Mouse (Mus musculus) Muller cell, postnatal 12 days (primary cell): ENCODE results near the gene Cldn6.

Source experiments
- DNase-seq: peaks from one replicate; pipeline ENCODE4 v3.0.0-alpha.2; 2015; ENCODE audit errors: inconsistent ontology term

Cldn6 gene

GRCm38 (mm10) chr17:23674271-23674952 is 4.6 kb upstream of the Cldn6 start:
- DNase-seq, result peak; percentile 56

GRCm38 (mm10) chr17:23675127-23675526 is 3.9 kb upstream of the Cldn6 start:
- DNase-seq, result peak; percentile 97

GRCm38 (mm10) chr17:23675564-23676281 is 3.3 kb upstream of the Cldn6 start:
- peak; percentile 98 for DNase-seq

- peak; percentile 96 for DNase-seq
Measured at GRCm38 (mm10) chr17:23676473-23677031, 2.5 kb upstream of the Cldn6 start.

GRCm38 (mm10) chr17:23677236-23677679 is 1.8 kb upstream of the Cldn6 start, which contains the start of gene Tnfrsf12a:
Gene Tnfrsf12a (minus strand): TSS chr17:23677468.
- peak; percentile 96 for DNase-seq

GRCm38 (mm10) chr17:23680336-23680735 is 1.3 kb downstream of the Cldn6 start:
- no peak for DNase-seq

GRCm38 (mm10) chr17:23681086-23681485 is 2.0 kb downstream of the Cldn6 start:
- no peak for DNase-seq

GRCm38 (mm10) chr17:23682092-23682491 is 3.0 kb downstream of the Cldn6 start:
- DNase-seq, result no peak

GRCm38 (mm10) chr17:23682530-23682929 is 3.5 kb downstream of the Cldn6 start:
- DNase-seq, result no peak

GRCm38 (mm10) chr17:23683226-23683625 is 4.2 kb downstream of the Cldn6 start:
- DNase-seq, result no peak

- no peak for DNase-seq
Measured at GRCm38 (mm10) chr17:23683856-23684672, 5.0 kb downstream of the Cldn6 start, which contains the start of gene Cldn9. Gene Cldn9 (minus strand): TSS chr17:23684026.

- DNase-seq, result no peak
Measured at GRCm38 (mm10) chr17:23694491-23694890, 15.4 kb downstream of the Cldn6 start.

- DNase-seq, result no peak
Measured at GRCm38 (mm10) chr17:23695801-23696200, 16.8 kb downstream of the Cldn6 start.

GRCm38 (mm10) chr17:23699131-23700077 is 20.4 kb downstream of the Cldn6 start:
- peak; percentile 65 for DNase-seq

- DNase-seq, result peak; percentile 94
Measured at GRCm38 (mm10) chr17:23700079-23700478, 21.0 kb downstream of the Cldn6 start.

GRCm38 (mm10) chr17:23703301-23703700 is 24.3 kb downstream of the Cldn6 start:
- DNase-seq, result no peak

- no peak for DNase-seq
Measured at GRCm38 (mm10) chr17:23704741-23705140, 25.7 kb downstream of the Cldn6 start.

- no peak for DNase-seq
Measured at GRCm38 (mm10) chr17:23705525-23706104, 26.6 kb downstream of the Cldn6 start.

GRCm38 (mm10) chr17:23706212-23706611 is 27.2 kb downstream of the Cldn6 start:
- DNase-seq, result peak; percentile 62

GRCm38 (mm10) chr17:23717003-23717402 is 38.0 kb downstream of the Cldn6 start:
- DNase-seq, result no peak
